Mouse (Mus musculus): Measurements from ENCODE around the gene Ndel1.

The Ndel1 gene

DNA sequence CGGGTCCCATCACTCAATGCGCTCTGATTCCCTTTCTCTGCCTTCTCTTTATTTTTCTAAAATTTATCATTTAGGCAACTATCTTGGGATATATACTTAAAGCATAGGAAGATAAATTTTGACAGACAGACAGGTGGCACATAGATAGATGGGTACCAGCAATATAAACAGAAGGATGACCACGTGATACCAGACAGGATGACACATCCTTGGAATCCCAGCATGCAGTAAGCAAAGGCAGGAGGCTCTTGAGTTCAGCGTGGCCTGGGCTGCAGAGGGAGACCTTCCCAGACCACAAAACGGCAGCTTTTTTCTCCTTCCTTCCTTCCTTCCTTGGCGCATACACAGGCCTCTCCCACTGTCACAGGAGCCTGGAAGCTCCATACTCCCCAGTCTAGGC lies 26.2 kb upstream of the Ndel1 start:
- in situ Hi-C loops (cut with MboI; ENCODE audit: unreplicated experiment in 2 of 2), result no loop called here

DNA sequence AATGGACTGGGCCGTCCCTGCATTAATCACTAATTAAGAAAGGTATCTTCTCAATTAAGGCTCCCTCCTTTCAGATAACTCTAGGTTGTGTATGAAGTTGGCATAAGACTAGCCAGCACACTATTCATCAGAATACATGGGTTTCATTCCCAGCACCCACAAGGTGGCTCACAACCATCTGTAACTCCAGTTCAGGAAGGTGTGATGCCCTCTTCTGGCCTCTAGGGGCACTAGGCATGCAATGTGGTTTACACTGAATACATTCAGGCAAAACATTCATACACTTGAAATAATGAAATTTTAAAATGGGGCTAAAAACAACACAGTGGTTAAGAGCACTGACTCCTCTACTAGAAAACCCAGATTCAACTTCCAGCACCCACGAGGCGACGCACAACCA lies 25.5 kb upstream of the Ndel1 start:
- in situ Hi-C loops (cut with MboI; ENCODE audit: unreplicated experiment in 2 of 2), result no loop called here

DNA sequence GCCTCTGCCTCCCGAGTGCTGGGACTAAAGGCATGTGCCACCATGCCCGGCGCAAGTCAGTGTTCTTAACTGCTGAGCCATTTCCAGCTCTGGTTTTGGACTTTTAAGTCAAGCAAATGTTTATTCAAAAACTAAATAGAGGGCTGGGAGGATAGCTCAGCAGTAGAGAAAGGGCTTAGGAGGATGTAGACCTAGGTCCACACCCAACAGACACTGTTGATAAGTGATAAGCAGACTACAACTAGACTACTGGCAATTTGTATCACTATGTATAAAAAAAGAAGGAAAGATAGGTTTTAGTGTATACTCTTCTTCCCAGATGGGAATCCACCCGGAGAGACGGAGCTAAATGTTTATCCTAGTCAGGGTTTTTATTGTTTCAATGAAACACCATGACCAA lies 24.6 kb upstream of the Ndel1 start:
- in situ Hi-C loops (cut with MboI; ENCODE audit: unreplicated experiment in 2 of 2), result no loop called here

DNA sequence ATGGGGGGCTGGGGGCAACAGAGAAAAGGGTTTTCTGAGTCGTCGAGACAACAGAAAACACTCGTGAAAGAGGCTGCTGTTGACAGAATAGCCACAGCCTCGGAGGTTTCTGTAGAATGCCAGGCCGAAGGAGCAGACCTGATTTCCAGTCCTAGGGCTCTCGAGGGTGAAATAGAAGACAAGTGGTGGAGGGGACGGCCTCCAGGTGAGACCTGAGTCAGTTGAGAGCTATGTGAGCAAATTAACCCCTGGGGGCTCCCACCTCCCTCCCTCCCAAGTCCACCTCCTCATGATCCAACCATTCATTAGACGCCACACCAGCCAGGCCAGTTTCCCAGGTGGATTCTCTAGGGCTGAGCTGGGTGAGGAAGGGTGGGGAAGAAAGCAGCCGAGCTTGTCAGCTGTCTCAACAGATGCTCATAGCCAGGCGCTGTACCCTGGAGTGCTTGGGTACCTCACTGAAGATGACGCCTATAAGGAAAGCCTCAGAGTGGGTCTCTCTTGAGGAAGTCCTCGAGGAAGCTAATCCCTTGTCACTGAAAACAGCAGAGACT lies 22.3 kb upstream of the Ndel1 start:
- in situ Hi-C loops (cut with MboI; ENCODE audit: unreplicated experiment in 2 of 2), result no loop called here

DNA sequence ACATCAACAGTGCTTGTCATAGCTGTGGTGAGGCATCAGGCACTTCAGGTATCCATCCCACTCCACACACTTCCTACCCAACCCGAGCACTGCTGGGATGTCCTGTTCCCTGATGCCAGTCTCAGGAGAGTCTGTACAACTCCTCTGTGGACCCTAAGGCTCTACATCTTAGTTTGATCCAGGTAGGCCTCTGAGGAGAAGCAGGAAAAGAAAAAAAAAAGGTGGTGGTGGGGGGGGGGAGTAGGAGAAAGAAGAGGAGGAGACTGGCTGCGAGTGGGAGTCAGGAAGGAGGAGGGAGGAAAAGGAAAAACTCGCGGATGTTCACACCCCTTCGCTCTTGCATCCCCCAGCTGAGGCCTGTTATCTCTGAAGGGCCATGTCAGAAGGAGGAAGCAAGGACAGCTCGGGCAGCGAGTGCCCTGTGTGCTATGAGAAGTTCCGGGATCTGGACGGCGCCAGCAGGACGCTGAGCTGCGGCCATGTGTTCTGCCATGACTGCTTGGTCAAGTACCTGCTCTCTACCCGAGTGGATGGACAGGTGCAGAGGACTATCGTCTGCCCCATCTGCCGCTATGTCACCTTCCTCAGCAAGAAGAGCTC lies 20.7 kb upstream of the Ndel1 start:
- in situ Hi-C loops (cut with MboI; ENCODE audit: unreplicated experiment in 2 of 2), result no loop called here

DNA sequence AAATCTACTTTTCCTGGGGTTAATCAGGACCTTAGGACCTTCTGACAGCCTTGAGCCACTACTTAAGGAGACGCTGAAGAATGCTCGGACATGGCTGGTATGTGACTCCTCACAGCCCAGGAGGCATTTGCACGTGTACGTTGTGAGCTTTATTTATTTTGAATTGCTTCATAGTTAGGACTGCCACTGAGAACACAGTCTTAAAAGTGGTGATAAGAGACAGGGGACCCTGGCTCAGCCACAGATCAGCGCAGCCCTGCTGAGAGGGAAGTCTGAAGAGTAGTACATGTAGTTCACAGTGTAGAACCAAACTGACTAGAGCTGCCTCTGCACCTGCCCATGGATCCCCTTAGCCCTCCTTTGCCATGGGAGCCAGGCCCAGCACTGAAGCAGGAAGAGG lies 20.2 kb upstream of the Ndel1 start:
- in situ Hi-C loops (cut with MboI; ENCODE audit: unreplicated experiment in 2 of 2), result no loop called here

DNA sequence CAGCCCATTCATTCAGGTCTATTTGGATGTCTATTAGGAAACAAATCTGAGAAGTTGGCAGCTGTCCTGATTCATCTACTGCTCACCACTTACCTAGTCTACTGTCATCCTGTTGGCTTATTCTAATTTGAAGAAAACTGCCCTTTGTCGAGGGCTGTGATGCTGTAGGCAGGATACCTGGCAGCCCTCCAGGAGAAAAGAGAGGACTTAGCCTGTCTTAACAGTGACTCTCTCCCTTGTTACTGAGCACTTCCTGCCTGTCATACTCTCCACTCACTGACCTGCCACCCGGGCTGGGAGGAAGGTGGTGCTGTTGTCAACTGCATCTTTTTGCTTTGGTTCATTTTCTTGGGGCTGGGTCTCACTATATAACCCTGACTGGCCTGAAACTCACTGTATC lies 19.0 kb upstream of the Ndel1 start:
- in situ Hi-C loops (cut with MboI; ENCODE audit: unreplicated experiment in 2 of 2), result no loop called here

DNA sequence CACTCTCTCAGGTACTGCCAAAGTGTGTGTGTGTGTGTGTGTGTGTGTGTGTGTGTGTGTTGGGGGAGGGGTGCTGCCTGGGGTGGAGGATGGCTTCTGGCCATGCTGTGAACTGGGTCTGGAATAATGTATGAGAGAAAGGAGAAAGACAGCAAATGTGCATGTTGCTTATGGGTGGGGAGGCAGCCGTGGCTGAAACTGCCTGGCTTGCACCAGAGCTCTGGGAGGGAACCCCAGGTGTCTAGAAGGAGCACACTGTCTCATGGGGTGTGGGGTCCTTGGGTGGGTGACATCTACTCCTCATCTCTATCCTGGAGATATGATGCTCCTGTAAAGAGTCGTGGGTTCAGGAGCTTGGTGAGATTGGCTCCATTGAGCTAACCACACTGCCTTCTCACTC lies 17.0 kb upstream of the Ndel1 start:
- in situ Hi-C loops (cut with MboI; ENCODE audit: unreplicated experiment in 2 of 2), result no loop called here

DNA sequence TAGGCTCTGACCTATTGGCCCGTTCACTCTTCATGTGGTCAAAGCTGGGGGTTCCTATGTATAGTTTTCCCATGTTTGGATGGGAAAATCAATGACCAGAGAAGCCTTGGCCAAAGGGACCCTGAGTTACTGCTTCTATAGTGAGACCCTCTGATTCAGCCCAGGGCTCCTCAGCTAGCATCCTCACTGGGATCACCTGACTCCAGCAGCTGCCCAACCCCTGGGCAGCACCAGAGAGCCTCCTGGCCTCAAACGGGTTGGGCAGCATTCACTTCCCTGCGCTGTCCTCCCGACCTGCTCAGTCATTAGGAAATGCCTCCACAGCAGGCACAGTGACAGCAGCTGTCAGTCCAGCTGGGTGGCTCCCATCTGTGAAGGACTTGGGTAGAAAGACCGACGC lies 16.6 kb upstream of the Ndel1 start, which contains the start of gene Rnf222:
Gene Rnf222 (plus strand): TSS at position 301 of the 400 bp plus-strand sequence.
- in situ Hi-C loops (cut with MboI; ENCODE audit: unreplicated experiment in 2 of 2), result no loop called here

DNA sequence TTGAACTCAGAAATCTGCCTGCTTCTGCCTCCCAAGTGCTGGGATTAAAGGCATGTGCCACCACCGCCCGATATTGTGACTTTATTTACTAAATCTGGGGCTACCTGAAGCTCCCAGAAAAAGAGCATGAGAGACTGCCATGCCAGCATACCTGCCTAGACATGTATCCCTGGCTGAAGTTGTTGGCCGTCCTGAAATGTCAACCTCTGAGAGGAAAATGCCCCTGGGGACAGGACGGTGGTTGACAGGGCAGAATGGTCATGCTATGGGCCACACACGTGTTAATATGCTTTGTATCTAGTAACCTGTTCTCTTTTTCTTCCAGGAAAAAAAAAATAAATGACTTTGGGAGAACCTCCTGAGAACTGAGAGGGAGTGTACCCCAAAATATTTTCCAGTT lies 14.4 kb upstream of the Ndel1 start:
- in situ Hi-C loops (cut with MboI; ENCODE audit: unreplicated experiment in 2 of 2), result no loop called here

DNA sequence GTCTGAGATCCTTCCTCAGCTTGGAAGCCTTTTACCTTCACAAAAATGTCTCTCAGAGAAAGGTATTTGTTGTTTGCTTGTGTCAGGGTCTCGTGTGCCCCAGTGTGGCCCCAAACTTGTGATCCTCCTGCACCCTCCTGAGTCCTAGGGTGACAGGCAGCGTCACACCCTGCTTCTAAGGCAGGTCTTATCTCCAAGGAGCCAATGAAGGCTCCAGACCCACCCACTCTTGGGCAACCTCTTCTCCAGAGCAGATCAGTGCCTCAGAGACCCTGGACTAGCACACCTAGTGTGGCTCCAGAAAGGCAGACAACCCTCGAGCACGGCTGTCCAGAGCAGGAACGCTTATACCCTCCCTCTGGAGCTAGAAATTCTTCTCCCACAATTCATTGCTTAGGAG lies 12.7 kb upstream of the Ndel1 start:
- in situ Hi-C loops (cut with MboI; ENCODE audit: unreplicated experiment in 2 of 2), result no loop called here

DNA sequence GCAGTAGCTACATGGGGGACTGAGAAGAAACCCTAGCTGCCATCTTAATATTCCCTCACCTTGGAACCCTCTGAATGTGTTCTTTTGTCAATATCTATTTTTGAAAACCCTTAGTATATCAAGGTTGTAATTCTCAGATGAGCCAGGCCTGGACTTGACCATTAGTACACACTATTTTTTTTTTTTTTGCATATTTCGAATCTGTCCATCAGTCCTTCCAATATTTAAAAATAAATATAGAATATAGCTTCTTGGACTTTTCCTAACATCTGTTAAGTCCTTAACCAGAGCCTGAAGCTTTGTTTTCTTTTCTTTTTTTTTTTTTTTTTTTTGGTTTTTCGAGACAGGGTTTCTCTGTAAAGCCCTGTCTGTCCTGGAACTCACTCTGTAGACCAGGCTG lies 12.2 kb upstream of the Ndel1 start:
- in situ Hi-C loops (cut with MboI; ENCODE audit: unreplicated experiment in 2 of 2), result no loop called here

DNA sequence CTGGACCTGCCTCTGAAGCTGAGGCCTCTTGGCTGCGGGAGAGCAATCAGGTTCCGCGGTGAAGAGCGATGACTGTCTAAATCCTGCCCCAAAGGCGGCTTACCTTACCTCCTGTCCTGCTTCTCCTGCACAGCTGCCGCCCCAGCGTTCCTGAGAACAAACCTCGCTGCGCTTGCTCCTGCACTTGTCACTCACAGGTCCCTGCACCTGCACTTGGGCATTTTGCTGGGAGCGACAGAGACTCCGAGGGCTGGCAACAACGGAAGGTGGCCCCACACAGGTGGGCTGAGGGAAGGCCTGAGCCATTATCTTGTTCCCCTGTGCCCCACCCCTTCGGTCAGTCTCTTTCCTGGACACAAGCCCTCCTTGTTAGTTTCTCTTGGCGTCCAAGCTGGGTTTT lies 10.4 kb upstream of the Ndel1 start:
- in situ Hi-C loops (cut with MboI; ENCODE audit: unreplicated experiment in 2 of 2), result no loop called here

DNA sequence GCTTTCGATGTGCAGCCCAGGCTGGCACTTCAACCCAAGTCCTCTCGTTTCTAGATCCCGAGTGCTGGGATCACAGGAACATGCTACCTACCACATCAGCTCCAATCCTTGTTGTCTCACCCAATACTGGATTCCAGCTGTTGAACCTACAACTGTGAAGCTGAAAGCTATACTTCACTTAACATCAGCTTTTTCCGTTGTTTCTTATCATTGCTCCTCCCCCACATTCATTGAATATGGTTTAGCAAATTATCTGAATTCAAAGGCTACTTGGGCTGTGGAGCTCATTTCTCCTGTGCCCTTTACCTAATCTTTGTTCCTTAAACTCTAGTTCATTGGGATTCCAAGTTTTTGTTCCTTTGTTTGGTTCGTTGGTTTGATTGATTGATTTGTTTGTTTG lies 7.2 kb upstream of the Ndel1 start:
- in situ Hi-C loops (cut with MboI; ENCODE audit: unreplicated experiment in 2 of 2), result loop anchor here (5.0 to 10.0 kb wide), 5 partner anchors 47 to 307 kb away; partner anchors contain the start of gene Ccdc42 (in 1 of the 2)

DNA sequence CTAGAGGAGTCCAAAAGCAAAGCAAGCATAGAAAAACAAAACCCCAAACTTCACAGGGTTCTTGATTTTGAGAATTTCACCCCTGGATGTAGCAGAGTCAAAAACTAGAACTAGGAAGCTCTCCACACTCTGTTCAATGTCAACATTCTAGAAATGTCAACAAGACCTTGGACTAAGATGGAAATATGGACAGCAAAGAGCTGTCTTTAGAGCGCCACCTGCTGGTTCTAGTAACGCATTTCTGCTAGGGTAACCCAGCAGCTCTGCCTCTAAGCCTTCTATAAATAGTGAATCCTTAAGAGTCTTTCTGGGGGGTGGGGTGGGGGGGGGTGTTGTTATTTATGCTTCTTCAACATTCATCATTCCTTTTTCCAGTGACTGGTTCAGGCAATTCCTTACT lies 3.2 kb upstream of the Ndel1 start:
- in situ Hi-C loops (cut with MboI; ENCODE audit: unreplicated experiment in 2 of 2), result loop anchor here (5.0 to 10.0 kb wide), 5 partner anchors 43 to 303 kb away; partner anchors contain the start of gene Ccdc42 (in 1 of the 2)

DNA sequence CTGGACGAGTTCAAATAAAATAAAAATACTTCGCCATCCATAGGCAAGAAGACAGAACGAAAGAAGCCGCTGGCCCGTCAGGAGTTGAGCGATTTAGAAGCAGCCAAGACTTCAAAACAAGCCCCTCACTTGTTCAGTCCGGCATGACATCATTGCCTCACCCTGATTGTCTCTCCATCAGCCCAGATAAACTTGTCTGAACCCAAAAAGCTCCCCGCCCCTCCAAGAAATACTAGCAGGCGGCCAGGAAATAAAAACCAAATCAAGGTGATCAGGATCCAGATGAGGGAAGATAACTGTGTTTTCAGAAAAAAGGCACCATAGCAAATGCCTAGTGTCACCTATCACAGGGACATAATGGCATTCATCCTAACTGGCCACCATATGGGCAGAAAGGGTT lies 381 bp downstream of the Ndel1 start:
- in situ Hi-C loops (cut with MboI; ENCODE audit: unreplicated experiment in 2 of 2), result loop anchor here in 1 of 2 experiments (10.0 kb wide), 1 partner anchor 136 kb away; no protein-coding TSS in a partner anchor

DNA sequence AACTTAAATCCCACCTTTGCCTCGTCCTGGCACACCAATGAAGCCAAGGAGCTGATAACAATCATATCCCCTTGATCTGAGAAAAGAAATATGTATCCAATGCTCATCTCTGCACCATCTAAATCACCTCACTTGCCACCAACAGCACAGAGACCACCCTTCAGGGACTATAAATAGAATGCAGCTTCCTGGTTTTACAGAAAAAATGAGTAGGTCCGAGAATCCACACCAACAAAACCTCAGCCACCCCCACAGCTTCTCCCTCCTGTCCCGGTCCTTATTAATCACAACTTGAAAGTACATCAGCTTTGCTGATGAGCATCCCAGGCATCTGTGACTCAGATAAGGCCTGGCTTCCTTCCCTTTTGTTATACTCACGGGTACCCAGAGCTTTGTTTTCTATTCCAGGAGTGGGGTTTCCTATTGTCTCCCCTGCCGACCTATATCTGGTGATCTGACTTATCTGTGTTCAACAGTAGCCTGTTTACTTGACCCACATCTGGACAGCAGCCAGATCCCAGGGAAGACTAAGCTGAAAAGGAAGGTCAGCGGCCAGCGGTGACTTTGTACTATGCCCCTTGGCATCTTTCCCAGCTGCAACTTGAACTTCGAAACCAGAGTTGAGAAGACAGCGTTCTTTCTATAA lies 7.0 kb downstream of the Ndel1 start:
- in situ Hi-C loops (cut with MboI; ENCODE audit: unreplicated experiment in 2 of 2), result no loop called here

DNA sequence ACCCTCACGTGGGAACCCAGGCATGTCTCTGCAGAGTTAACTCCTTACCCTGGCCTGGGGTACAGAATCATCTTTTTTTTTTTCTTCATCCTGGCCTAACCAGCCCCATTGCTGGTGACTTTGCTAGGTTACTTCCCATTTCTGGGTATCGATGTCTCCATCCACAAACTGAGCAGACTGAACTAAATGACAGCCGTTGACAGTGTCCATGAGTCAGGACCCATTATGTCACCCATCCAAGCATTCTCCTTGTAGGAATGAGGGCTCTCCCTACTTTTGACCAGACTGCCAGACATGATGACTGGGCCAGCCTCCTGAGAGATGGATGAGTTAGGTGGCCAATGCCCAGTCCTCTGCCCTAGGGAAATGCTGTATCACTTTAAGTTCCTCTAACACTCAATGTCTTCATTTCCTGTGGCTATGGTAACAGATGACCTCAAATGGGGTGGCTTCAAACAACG lies 8.0 kb downstream of the Ndel1 start:
- in situ Hi-C loops (cut with MboI; ENCODE audit: unreplicated experiment in 2 of 2), result no loop called here

DNA sequence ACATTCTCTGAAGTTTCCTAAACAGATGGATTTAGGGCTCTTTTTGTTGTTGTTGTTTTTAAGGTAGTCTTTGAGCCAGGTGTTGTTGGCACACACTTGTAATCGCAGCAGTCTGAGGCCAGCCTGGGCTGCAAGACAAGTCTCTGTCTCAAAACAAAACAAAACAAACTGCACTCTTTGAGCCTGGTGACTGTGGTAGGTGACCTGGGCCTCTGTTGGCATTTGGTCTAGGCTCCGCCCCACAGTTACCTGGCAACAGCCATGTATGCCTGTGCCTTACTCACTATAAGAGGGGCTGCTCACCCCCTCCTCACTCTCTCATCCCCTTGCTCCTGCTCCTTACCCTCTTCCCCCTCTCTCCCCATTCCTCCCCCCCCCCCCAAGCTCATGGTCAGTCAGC lies 9.4 kb downstream of the Ndel1 start:
- in situ Hi-C loops (cut with MboI; ENCODE audit: unreplicated experiment in 2 of 2), result no loop called here

DNA sequence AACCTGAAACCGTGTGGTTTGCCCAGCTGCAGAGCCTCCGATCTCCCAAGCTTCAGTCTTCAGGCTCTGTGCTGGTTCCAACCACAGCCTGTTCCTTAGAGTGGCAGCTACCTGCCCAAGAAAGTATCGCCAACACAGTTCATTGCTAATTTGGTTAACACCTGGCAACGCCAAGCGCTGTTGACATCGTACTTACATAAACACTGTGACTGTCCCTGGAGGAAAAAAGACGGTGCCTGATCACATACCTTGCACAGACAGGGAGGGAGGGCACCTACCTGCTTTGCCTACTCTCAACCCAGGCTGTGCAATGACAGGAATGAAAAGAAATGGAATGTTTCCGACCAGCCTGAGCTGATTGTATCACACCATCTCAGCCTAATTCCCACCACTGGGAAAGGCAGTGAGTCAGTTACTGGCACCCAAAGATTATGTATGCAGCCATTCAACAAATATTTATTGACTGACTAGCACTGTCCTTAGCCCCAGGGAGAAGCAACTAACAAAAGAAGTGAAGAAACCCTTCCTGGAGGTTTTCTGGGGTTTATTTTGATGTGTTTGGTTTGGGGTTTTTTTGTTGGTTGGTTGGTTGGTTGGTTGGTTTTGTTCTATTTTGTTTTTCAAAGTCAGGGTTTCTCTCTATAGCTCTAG lies 11.6 kb downstream of the Ndel1 start:
- in situ Hi-C loops (cut with MboI; ENCODE audit: unreplicated experiment in 2 of 2), result no loop called here

DNA sequence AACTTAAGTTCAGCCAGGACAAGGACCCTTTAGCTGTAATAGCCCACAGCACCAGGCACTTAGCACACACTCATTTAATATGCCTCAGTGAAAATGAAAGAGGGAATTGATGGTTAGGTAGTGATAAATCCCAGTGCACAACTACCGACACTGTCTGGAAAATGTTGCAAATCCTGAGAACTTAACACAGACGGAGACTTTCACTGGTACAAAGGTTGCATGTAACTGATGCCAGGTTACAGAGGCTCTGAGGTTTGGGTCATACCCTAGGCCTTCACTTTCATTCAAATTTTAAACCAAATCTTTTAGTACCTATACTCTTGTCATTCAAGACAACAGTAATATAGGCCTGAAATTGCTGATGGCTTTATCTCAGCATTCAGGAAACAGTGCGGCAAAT lies 14.3 kb downstream of the Ndel1 start:
- in situ Hi-C loops (cut with MboI; ENCODE audit: unreplicated experiment in 2 of 2), result no loop called here

DNA sequence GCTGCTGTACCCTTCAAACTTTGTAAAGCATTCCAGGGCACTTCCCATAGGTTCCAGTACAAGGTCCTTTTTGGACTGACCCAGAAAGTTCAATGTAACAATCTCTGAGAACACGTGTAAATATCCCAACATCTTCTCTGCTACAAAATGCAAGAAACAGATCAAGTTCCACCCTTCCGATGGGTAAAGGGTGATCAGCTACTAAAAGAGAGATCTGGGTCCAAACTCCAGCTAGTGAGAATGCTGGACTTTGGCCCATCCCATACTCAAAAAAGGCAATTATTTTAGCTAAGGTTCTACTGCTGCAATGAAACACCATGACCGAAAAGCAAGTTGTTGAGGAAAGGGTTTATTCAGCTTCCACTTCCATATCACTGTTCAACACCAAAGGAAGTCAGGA lies 17.0 kb downstream of the Ndel1 start:
- in situ Hi-C loops (cut with MboI; ENCODE audit: unreplicated experiment in 2 of 2), result no loop called here
